Mouse (Mus musculus): Measurements from ENCODE around the gene Flt1.

Flt1 gene

GRCm38 (mm10) chr5:147724945-147725830 lies 623 bp downstream of the Flt1 start:
- DNase-seq (ENCODE audit: low spot score in 2 of 2) = peak in 1 of 2 experiments; percentile 35

GRCm38 (mm10) chr5:147724391-147724790 lies 1.4 kb downstream of the Flt1 start:
- no peak for DNase-seq (ENCODE audit: low spot score in 2 of 2)

DNA sequence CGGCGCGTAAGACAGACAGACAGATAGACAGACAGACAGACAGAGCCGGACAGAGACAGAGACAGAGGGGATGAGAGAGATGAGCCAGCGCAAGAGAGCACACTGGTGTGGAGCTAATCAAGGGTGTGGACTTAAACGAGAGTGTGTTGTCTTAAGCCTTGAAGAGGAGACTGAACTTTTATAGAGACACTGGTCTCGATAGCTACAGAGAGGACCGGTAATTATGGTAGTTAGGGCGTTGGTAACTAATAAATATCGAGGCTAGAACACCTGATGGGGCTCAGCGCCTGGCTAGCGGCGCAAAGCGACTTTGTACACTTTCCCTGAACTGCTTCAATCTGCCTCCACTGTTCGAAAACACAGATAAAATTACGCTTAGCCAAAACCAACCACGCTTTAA lies 2.0 kb downstream of the Flt1 start:
- no peak for DNase-seq (ENCODE audit: low spot score in 2 of 2)

DNA sequence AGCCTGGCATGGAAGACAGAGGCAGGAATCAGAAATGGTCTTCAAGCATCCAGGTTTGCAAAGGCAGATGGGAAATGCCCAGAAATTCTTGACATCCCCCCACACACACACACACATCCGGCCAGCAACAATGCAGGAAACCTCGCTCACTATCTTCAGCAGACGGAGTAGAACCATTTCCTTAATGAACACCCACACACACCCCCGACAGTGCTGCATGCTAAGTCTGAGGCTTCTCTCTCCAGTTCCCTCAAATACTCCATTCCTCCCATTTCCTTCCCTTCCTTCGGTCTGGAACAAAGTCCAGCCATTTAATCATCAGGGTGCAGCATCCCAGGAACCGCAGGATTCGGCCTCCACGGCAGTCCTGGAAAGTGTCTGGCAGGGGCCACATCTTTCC lies 4.4 kb downstream of the Flt1 start:
- DNase-seq (ENCODE audit: low spot score in 2 of 2) = no peak

GRCm38 (mm10) chr5:147718335-147718734 lies 7.5 kb downstream of the Flt1 start:
- no peak for DNase-seq (ENCODE audit: low spot score in 2 of 2)

GRCm38 (mm10) chr5:147716697-147717217 lies 9.1 kb downstream of the Flt1 start:
- DNase-seq (ENCODE audit: low spot score in 2 of 2) = no peak

- no peak for DNase-seq (ENCODE audit: low spot score in 2 of 2)
Measured at GRCm38 (mm10) chr5:147716276-147716675, 9.5 kb downstream of the Flt1 start.

- DNase-seq (ENCODE audit: low spot score in 2 of 2) = no peak
Measured at GRCm38 (mm10) chr5:147715391-147715790, 10.4 kb downstream of the Flt1 start.

- no peak for DNase-seq (ENCODE audit: low spot score in 2 of 2)
Measured at GRCm38 (mm10) chr5:147708500-147708899, 17.3 kb downstream of the Flt1 start.

DNA sequence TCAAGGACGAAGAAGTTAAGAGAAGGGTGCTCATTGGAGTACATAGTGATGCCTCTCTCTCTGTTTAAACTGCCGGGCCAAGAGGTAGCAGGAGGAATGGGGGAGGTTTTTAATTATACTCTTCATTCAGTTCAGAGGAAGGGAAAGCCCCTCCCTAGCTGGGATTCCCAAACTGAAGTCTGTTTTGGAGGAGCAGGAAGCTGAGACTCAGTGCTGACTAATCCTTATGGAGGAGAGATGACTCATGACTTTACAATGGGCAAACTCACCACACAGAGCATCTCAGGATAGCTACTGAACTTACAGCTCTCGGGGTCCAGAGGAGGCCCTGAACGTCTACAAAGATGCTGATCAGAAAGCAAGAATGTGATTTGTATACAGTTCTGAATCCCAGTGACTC lies 18.3 kb downstream of the Flt1 start:
- DNase-seq (ENCODE audit: low spot score in 2 of 2) = no peak

- no peak for DNase-seq (ENCODE audit: low spot score in 2 of 2)
Measured at GRCm38 (mm10) chr5:147704890-147705289, 20.9 kb downstream of the Flt1 start.

- DNase-seq (ENCODE audit: low spot score in 2 of 2) = no peak
Measured at GRCm38 (mm10) chr5:147702423-147702822, 23.4 kb downstream of the Flt1 start.

- no peak for DNase-seq (ENCODE audit: low spot score in 2 of 2)
Measured at GRCm38 (mm10) chr5:147701024-147701423, 24.8 kb downstream of the Flt1 start.

- DNase-seq (ENCODE audit: low spot score in 2 of 2) = no peak
Measured at GRCm38 (mm10) chr5:147698044-147698443, 27.8 kb downstream of the Flt1 start.

DNA sequence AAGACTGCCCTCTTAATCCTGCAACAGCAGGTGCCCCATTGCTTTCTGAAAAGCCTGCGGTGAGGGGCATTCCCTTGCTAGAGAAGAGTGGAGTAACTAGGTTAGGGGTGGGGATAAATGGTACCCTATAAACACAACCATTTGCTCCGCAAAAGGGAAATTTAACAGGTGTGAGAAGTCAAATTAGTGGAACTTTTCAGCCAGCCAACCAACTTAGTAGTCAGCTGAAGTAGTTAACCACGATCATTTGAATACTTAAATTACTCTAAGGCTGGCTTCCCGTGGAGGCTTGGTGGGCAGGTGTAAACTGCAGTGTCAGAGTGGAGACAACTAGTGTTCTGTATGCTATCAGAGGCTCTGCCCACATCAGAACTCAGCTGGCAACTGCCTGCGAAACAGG lies 28.6 kb downstream of the Flt1 start:
- DNase-seq (ENCODE audit: low spot score in 2 of 2) = no peak

GRCm38 (mm10) chr5:147692622-147693021 lies 33.2 kb downstream of the Flt1 start:
- no peak for DNase-seq (ENCODE audit: low spot score in 2 of 2)

GRCm38 (mm10) chr5:147683707-147684323 lies 42.0 kb downstream of the Flt1 start:
- DNase-seq (ENCODE audit: low spot score in 2 of 2) = no peak

GRCm38 (mm10) chr5:147681224-147681623 lies 44.6 kb downstream of the Flt1 start:
- DNase-seq (ENCODE audit: low spot score in 2 of 2) = no peak

DNA sequence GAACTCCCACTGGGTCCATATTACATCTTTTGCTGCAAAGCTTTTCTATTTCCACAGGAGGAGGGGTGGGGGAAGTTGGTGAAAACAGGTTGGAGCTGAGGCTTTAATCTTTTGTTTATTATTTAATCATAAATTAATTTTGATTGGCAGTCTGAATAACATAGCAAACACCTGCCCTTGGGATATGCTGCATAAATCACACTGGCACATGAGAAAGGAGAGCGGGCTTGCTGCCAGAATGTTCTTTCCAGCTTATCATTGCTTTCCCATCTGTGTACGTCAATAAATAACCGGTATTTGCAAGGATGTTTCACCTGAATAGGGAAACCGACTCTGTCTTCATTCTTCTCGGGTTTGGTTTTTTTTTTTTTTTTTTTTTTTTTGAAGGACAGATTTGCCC lies 45.1 kb downstream of the Flt1 start:
- DNase-seq (ENCODE audit: low spot score in 2 of 2) = no peak

DNA sequence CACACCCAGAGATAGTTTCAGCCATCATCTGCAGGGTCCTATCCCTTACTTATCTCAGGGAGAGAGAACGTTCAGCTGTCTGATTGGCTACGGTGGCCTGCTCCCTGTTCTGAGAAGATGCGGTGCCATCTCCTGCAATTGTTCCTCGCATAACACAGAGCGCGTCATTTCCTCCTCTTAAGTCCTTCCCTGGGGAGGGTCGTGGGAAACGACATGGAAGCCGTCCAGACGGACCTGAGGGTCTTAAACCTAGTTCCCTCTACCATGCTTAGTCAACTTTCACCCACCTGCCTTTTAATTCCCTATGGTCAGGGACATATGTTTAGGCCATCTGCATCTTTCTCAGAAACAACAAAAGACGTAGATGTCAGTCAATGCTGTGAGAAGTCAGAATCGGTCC lies 46.5 kb downstream of the Flt1 start:
- no peak for DNase-seq (ENCODE audit: low spot score in 2 of 2)

GRCm38 (mm10) chr5:147675791-147676190 lies 50.0 kb downstream of the Flt1 start:
- DNase-seq (ENCODE audit: low spot score in 2 of 2) = no peak

DNA sequence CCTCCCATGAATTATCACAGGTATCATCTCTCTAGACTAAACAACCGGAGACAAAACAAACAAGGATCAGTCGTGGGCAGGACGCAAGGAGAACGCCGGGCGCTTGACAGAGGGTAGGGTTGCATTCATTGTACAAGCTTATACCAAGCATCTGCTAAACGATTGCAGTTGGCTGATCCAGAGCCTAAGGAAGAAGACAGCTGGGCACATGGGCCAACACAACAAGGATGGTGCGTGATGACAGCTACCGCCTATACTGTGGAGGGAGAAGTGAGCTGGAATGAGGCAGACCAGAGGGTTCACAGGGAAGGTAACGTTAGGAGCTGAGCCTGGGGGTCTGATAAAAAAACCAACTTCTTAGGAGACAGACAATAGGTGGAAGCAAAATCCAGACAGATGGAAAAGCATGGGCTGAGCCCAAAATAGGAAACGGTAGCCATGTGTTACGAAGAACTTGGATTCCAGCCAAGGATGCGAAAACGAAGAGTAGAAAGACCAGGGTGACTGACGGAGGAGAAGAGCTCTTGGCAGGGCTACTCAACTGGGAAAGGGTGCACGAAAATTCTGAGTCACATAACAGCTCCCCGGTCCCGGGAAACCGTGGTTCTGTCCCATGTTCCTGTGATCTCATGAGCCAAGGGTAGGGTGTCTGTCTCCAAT lies 53.9 kb downstream of the Flt1 start:
- DNase-seq (ENCODE audit: low spot score in 2 of 2) = peak; percentile 22 to 31

Measured in frontal cortex, postnatal 10 days (tissue).